Mouse (Mus musculus): Measurements from ENCODE around the gene Ttll8. TPM values are rescaled to one million over a fixed set of nuclear protein-coding genes. Genes with fewer than 3 reads are reported as not detected.
A peak's percentile ranks its signal among the peaks of the same experiment; 100 is the strongest.

Gene Ttll8
- polyA plus RNA-seq, 1 experiment = not detected

DNA sequence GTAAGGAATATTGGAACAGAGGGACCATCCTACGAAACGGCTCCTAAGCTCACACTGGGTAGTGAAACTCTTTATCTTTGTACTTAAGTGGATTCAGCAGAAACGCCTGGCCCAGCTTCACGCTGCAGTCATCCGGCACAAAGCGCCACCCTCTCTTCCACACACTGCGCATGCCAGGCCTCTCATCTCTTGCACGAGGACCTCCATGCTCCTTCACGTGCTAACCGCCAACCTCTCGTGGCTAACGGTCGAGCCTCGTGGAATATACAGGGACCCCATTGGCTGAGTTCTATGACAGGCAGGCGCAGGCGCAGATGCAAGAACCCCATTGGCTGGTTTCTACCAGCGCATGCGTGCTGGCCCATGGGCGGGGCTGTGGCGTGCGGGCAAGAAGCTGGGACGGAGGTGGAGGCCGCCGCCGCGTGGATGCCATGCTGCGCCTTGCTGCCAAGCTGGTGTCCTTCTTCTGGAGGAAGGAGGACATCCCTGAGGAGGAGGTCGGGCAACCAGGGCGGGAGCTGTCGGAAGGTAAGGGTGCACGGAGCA lies 28.4 kb upstream of the Ttll8 start, which contains the start of gene Mov10l1:
Gene Mov10l1 (plus strand): TSS at position 376 of the 546 bp plus-strand sequence.
- Histone ChIP-seq H3K27me3 (ENCODE audit: control insufficient read depth, insufficient read depth, low read length, poor library complexity, severe bottlenecking) (no peaks in the 10 kb centered on the region), H3K4me3 (ENCODE audit: low read depth, low read length) (peak within 1 kb of the TSS; percentile 50; the same call in 1 of the 2 replicates), H3K9me3 (replicated peaks; ENCODE audit: control insufficient read depth, insufficient read depth, low read length, poor library complexity, severe bottlenecking) (peaks cover 3% of the 10 kb centered on the region; the same call in 1 of the 2 replicates), H3K27ac (ENCODE audit: insufficient read depth, low read length) (no peak within 1 kb of the TSS), H3K9ac (ENCODE audit: low read depth, poor library complexity, severe bottlenecking) (no peak within 1 kb of the TSS), H3K36me3 (ENCODE audit: control insufficient read depth, insufficient read depth, low read length, poor library complexity, severe bottlenecking) (no peaks in the 10 kb centered on the region), H3K4me1 (ENCODE audit: control insufficient read depth, insufficient read depth, low read length) (no peaks in the 10 kb centered on the region)
- TF ChIP-seq POLR2A (IDR thresholded peaks at IDR 0.05; ENCODE audit: insufficient read depth, low read length) (no peak), CTCF (IDR thresholded peaks at IDR 0.05; ENCODE audit: low read depth, low read length) (no peak), EP300 (IDR thresholded peaks at IDR 0.05; ENCODE audit: insufficient read depth, low read depth, low read length) (no peak)

DNA sequence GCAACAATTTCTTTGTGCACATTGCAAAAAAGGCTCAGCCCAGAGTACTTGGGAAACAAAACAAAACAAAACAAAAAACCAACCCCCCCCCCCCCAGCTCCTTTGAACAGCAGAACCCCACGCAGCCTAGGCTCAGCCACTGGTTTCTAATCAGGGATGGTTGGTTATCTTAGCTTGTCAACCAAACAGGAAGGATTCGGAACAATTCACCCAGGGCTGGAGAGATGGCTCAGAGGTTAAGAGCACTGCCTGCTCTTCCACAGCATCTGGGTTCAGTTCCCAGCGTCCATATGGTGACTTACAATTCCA lies 24.9 kb upstream of the Ttll8 start:
- H3K36me3 ChIP-seq (ENCODE audit: control insufficient read depth, insufficient read depth, low read length, poor library complexity, severe bottlenecking) = no peaks in the 10 kb centered on the region
- TF ChIP-seq CTCF (IDR thresholded peaks at IDR 0.05; ENCODE audit: low read depth, low read length) = no peak
- no peak for TF ChIP-seq POLR2A (IDR thresholded peaks at IDR 0.05; ENCODE audit: insufficient read depth, low read length)
- TF ChIP-seq EP300 (IDR thresholded peaks at IDR 0.05; ENCODE audit: insufficient read depth, low read depth, low read length) = no peak
- H3K4me3 ChIP-seq (ENCODE audit: low read depth, low read length) = no peak overlapping the region
- H3K27ac ChIP-seq (ENCODE audit: insufficient read depth, low read length) = no peak overlapping the region
- no peaks in the 10 kb centered on the region for H3K27me3 ChIP-seq (ENCODE audit: control insufficient read depth, insufficient read depth, low read length, poor library complexity, severe bottlenecking)
- H3K9me3 ChIP-seq (replicated peaks; ENCODE audit: control insufficient read depth, insufficient read depth, low read length, poor library complexity, severe bottlenecking) = peaks cover 3% of the 10 kb centered on the region; the same call in 1 of the 2 replicates
- H3K9ac ChIP-seq (ENCODE audit: low read depth, poor library complexity, severe bottlenecking) = no peak overlapping the region
- H3K4me1 ChIP-seq (ENCODE audit: control insufficient read depth, insufficient read depth, low read length) = no peaks in the 10 kb centered on the region

- Histone ChIP-seq H3K27me3 (ENCODE audit: control insufficient read depth, insufficient read depth, low read length, poor library complexity, severe bottlenecking) (no peaks in the 10 kb centered on the region), H3K4me1 (ENCODE audit: control insufficient read depth, insufficient read depth, low read length) (no peaks in the 10 kb centered on the region), H3K4me3 (ENCODE audit: low read depth, low read length) (no peak within 1 kb of the TSS), H3K9ac (ENCODE audit: low read depth, poor library complexity, severe bottlenecking) (no peak within 1 kb of the TSS), H3K36me3 (ENCODE audit: control insufficient read depth, insufficient read depth, low read length, poor library complexity, severe bottlenecking) (no peaks in the 10 kb centered on the region), H3K9me3 (replicated peaks; ENCODE audit: control insufficient read depth, insufficient read depth, low read length, poor library complexity, severe bottlenecking) (peaks cover 3% of the 10 kb centered on the region; the same call in 1 of the 2 replicates), H3K27ac (ENCODE audit: insufficient read depth, low read length) (no peak within 1 kb of the TSS)
- TF ChIP-seq POLR2A (IDR thresholded peaks at IDR 0.05; ENCODE audit: insufficient read depth, low read length) (no peak), CTCF (IDR thresholded peaks at IDR 0.05; ENCODE audit: low read depth, low read length) (no peak), EP300 (IDR thresholded peaks at IDR 0.05; ENCODE audit: insufficient read depth, low read depth, low read length) (no peak)
Observed at GRCm38 (mm10) chr15:88978281-88979137, 24.3 kb upstream of the Ttll8 start, which contains the start of gene Mlc1. Gene Mlc1 (minus strand): TSS chr15:88979007.

DNA sequence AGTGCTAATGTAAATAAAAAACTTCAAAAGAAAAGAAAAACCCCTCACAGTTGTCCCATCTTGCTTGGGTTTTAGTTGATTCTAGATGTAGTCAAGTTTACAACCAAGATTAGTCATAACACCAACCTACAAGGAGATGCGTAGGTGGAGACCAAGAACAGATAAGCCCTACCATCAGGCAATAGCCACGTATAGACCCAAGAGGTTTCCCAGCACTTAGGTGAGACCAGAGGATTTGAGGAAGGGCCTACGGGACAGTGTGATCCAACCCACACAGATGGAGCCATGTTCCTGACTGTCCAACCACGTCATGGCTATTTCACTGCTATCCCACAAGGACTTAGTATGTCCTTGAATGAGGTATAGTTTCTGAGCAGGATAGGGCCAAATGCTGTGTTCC lies 18.1 kb upstream of the Ttll8 start:
- Histone ChIP-seq H3K4me1 (ENCODE audit: control insufficient read depth, insufficient read depth, low read length) (no peaks in the 10 kb centered on the region), H3K4me3 (ENCODE audit: low read depth, low read length) (no peak overlapping the region), H3K9me3 (replicated peaks; ENCODE audit: control insufficient read depth, insufficient read depth, low read length, poor library complexity, severe bottlenecking) (no peaks in the 10 kb centered on the region), H3K9ac (ENCODE audit: low read depth, poor library complexity, severe bottlenecking) (no peak overlapping the region), H3K27ac (ENCODE audit: insufficient read depth, low read length) (no peak overlapping the region), H3K27me3 (ENCODE audit: control insufficient read depth, insufficient read depth, low read length, poor library complexity, severe bottlenecking) (no peaks in the 10 kb centered on the region), H3K36me3 (ENCODE audit: control insufficient read depth, insufficient read depth, low read length, poor library complexity, severe bottlenecking) (no peaks in the 10 kb centered on the region)
- TF ChIP-seq EP300 (IDR thresholded peaks at IDR 0.05; ENCODE audit: insufficient read depth, low read depth, low read length) (no peak), CTCF (IDR thresholded peaks at IDR 0.05; ENCODE audit: low read depth, low read length) (no peak), POLR2A (IDR thresholded peaks at IDR 0.05; ENCODE audit: insufficient read depth, low read length) (no peak)

- H3K4me3 ChIP-seq (ENCODE audit: low read depth, low read length) = no peak overlapping the region
- no peak overlapping the region for H3K9ac ChIP-seq (ENCODE audit: low read depth, poor library complexity, severe bottlenecking)
- H3K36me3 ChIP-seq (ENCODE audit: control insufficient read depth, insufficient read depth, low read length, poor library complexity, severe bottlenecking) = no peaks in the 10 kb centered on the region
- H3K27ac ChIP-seq (ENCODE audit: insufficient read depth, low read length) = no peak overlapping the region
- H3K27me3 ChIP-seq (ENCODE audit: control insufficient read depth, insufficient read depth, low read length, poor library complexity, severe bottlenecking) = no peaks in the 10 kb centered on the region
- H3K9me3 ChIP-seq (replicated peaks; ENCODE audit: control insufficient read depth, insufficient read depth, low read length, poor library complexity, severe bottlenecking) = no peaks in the 10 kb centered on the region
- H3K4me1 ChIP-seq (ENCODE audit: control insufficient read depth, insufficient read depth, low read length) = no peaks in the 10 kb centered on the region
- TF ChIP-seq CTCF (IDR thresholded peaks at IDR 0.05; ENCODE audit: low read depth, low read length) (no peak), POLR2A (IDR thresholded peaks at IDR 0.05; ENCODE audit: insufficient read depth, low read length) (no peak), EP300 (IDR thresholded peaks at IDR 0.05; ENCODE audit: insufficient read depth, low read depth, low read length) (no peak)
Observed at GRCm38 (mm10) chr15:88964070-88964578, 9.9 kb upstream of the Ttll8 start.

DNA sequence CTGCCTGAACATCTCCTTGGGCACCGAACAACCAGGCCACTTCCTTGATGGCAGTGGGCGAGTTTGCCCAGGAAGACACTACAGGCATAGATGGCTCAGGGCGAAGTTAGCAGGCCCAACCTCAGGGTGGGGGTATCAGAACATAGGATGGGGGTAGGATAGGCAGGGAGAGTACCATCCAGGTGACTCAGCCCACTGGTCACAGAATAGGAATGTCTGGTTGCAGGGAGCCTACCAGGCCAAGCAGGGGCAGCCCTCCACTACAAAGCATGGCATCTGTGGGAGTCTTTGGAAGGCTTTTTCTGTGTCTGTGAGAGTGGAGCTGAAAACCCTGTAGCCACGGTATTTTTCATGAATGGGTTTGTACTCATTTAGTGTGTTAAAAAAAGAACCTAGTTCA lies 3.3 kb upstream of the Ttll8 start:
- H3K4me3 ChIP-seq (ENCODE audit: low read depth, low read length) = no peak overlapping the region
- H3K27me3 ChIP-seq (ENCODE audit: control insufficient read depth, insufficient read depth, low read length, poor library complexity, severe bottlenecking) = no peaks in the 10 kb centered on the region
- no peaks in the 10 kb centered on the region for H3K9me3 ChIP-seq (replicated peaks; ENCODE audit: control insufficient read depth, insufficient read depth, low read length, poor library complexity, severe bottlenecking)
- no peak overlapping the region for H3K27ac ChIP-seq (ENCODE audit: insufficient read depth, low read length)
- H3K36me3 ChIP-seq (ENCODE audit: control insufficient read depth, insufficient read depth, low read length, poor library complexity, severe bottlenecking) = no peaks in the 10 kb centered on the region
- no peak overlapping the region for H3K9ac ChIP-seq (ENCODE audit: low read depth, poor library complexity, severe bottlenecking)
- no peaks in the 10 kb centered on the region for H3K4me1 ChIP-seq (ENCODE audit: control insufficient read depth, insufficient read depth, low read length)
- TF ChIP-seq CTCF (IDR thresholded peaks at IDR 0.05; ENCODE audit: low read depth, low read length) = no peak
- no peak for TF ChIP-seq POLR2A (IDR thresholded peaks at IDR 0.05; ENCODE audit: insufficient read depth, low read length)
- TF ChIP-seq EP300 (IDR thresholded peaks at IDR 0.05; ENCODE audit: insufficient read depth, low read depth, low read length) = no peak
